Mouse (Mus musculus): ENCODE measurements around the gene Gsc. TPM values are rescaled to one million over a fixed set of nuclear protein-coding genes. Genes with fewer than 3 reads are reported as not detected.

Gsc gene
- polyA plus RNA-seq (2015; fragmentation: Nextera tagmentation; extraction: Ambion mirVana) = not detected in 2 replicates

GRCm38 (mm10) chr12:104472601-104473424, at the start of gene Gsc:
Gene Gsc (minus strand): TSS chr12:104473330.

Other genes with a start within 250 kb of the Gsc start
- 18.5 and 19.8 TPM in 2 replicates for gene Serpina3g, start 237.1 kb downstream of the Gsc start, polyA plus RNA-seq (2015; fragmentation: Nextera tagmentation; extraction: Ambion mirVana)
- gene Serpina3i, start 210.2 kb downstream of the Gsc start, polyA plus RNA-seq (2015; fragmentation: Nextera tagmentation; extraction: Ambion mirVana) = 0.47 and 0.58 TPM in 2 replicates
- not detected in 2 replicates for gene Serpina3j, start 158.8 kb downstream of the Gsc start, polyA plus RNA-seq (2015; fragmentation: Nextera tagmentation; extraction: Ambion mirVana)
- gene Serpina3k, start 134.8 kb downstream of the Gsc start, polyA plus RNA-seq (2015; fragmentation: Nextera tagmentation; extraction: Ambion mirVana) = 0.16 TPM in 1 of 2 replicates, not detected in the other
- 0.10 and 0.46 TPM in 2 replicates for gene Serpina3m, start 134.8 kb downstream of the Gsc start, polyA plus RNA-seq (2015; fragmentation: Nextera tagmentation; extraction: Ambion mirVana)
- 0.13 and 0.30 TPM in 2 replicates for gene Serpina3n, start 66.6 kb downstream of the Gsc start, polyA plus RNA-seq (2015; fragmentation: Nextera tagmentation; extraction: Ambion mirVana)